Mouse (Mus musculus) thymus, postnatal 10 days (tissue): ENCODE data around the gene Col4a3bp.

Source experiments
- DNase-seq, 2 experiments: peaks; one replicate each; pipeline ENCODE4 v3.0.0; 2021; ENCODE audit warnings: low spot score in 2 of 2

Col4a3bp gene

GRCm38 (mm10) chr13:96541381-96541780, 1.0 kb upstream of the Col4a3bp start:
- no peak for DNase-seq

- peak in 1 of 2 experiments; percentile 62 for DNase-seq
Observed at GRCm38 (mm10) chr13:96542901-96543891, 778 bp downstream of the Col4a3bp start.

GRCm38 (mm10) chr13:96544506-96544905, 2.1 kb downstream of the Col4a3bp start:
- DNase-seq: peak in 1 of 2 experiments; percentile 16

- no peak for DNase-seq
Observed at GRCm38 (mm10) chr13:96547250-96547649, 4.8 kb downstream of the Col4a3bp start.

- DNase-seq: no peak
Observed at GRCm38 (mm10) chr13:96547941-96548340, 5.5 kb downstream of the Col4a3bp start.

- no peak for DNase-seq
Observed at GRCm38 (mm10) chr13:96555099-96555498, 12.7 kb downstream of the Col4a3bp start.

- no peak for DNase-seq
Observed at GRCm38 (mm10) chr13:96567977-96568376, 25.6 kb downstream of the Col4a3bp start.

GRCm38 (mm10) chr13:96570313-96571015, 28.0 kb downstream of the Col4a3bp start:
- DNase-seq: no peak

- DNase-seq: no peak
Observed at GRCm38 (mm10) chr13:96571016-96571361, 28.6 kb downstream of the Col4a3bp start.

GRCm38 (mm10) chr13:96574170-96574569, 31.8 kb downstream of the Col4a3bp start:
- no peak for DNase-seq

- no peak for DNase-seq
Observed at GRCm38 (mm10) chr13:96579104-96579503, 36.7 kb downstream of the Col4a3bp start.

GRCm38 (mm10) chr13:96579979-96580378, 37.6 kb downstream of the Col4a3bp start:
- no peak for DNase-seq

GRCm38 (mm10) chr13:96584201-96584600, 41.8 kb downstream of the Col4a3bp start:
- DNase-seq: no peak

GRCm38 (mm10) chr13:96586540-96586939, 44.1 kb downstream of the Col4a3bp start:
- DNase-seq: no peak

- DNase-seq: no peak
Observed at GRCm38 (mm10) chr13:96588642-96589041, 46.2 kb downstream of the Col4a3bp start.

- peak in 1 of 2 experiments; percentile 8 for DNase-seq
Observed at GRCm38 (mm10) chr13:96593621-96594020, 51.2 kb downstream of the Col4a3bp start.

GRCm38 (mm10) chr13:96594070-96594469, 51.7 kb downstream of the Col4a3bp start:
- no peak for DNase-seq

GRCm38 (mm10) chr13:96599182-96599581, 56.8 kb downstream of the Col4a3bp start:
- no peak for DNase-seq

- no peak for DNase-seq
Observed at GRCm38 (mm10) chr13:96604242-96604641, 61.8 kb downstream of the Col4a3bp start.

- DNase-seq: no peak
Observed at GRCm38 (mm10) chr13:96614615-96615014, 72.2 kb downstream of the Col4a3bp start.

- no peak for DNase-seq
Observed at GRCm38 (mm10) chr13:96620891-96621290, 78.5 kb downstream of the Col4a3bp start.

GRCm38 (mm10) chr13:96630396-96630795, 88.0 kb downstream of the Col4a3bp start:
- no peak for DNase-seq

- no peak for DNase-seq
Observed at GRCm38 (mm10) chr13:96644168-96644567, 101.8 kb downstream of the Col4a3bp start.
